Mouse (Mus musculus): Measurements from ENCODE around the gene Ncam1.

The Ncam1 gene

GRCm38 (mm10) chr9:49751466-49751865 is 47.3 kb downstream of the Ncam1 start:
- DNase-seq, result no peak

GRCm38 (mm10) chr9:49746176-49746575 is 52.5 kb downstream of the Ncam1 start:
- DNase-seq, result no peak

GRCm38 (mm10) chr9:49745696-49746095 is 53.0 kb downstream of the Ncam1 start:
- no peak for DNase-seq

GRCm38 (mm10) chr9:49744286-49744685 is 54.4 kb downstream of the Ncam1 start:
- DNase-seq, result no peak

- DNase-seq, result no peak
Observed at GRCm38 (mm10) chr9:49739935-49740334, 58.8 kb downstream of the Ncam1 start.

GRCm38 (mm10) chr9:49738546-49738945 is 60.2 kb downstream of the Ncam1 start:
- DNase-seq, result no peak

- no peak for DNase-seq
Observed at GRCm38 (mm10) chr9:49737166-49737565, 61.6 kb downstream of the Ncam1 start.

- no peak for DNase-seq
Observed at GRCm38 (mm10) chr9:49734348-49735007, 64.2 kb downstream of the Ncam1 start.

GRCm38 (mm10) chr9:49733726-49734125 is 65.0 kb downstream of the Ncam1 start:
- no peak for DNase-seq

- DNase-seq, result no peak
Observed at GRCm38 (mm10) chr9:49729479-49729878, 69.2 kb downstream of the Ncam1 start.

- no peak for DNase-seq
Observed at GRCm38 (mm10) chr9:49728211-49728610, 70.5 kb downstream of the Ncam1 start.

GRCm38 (mm10) chr9:49722765-49723164 is 76.0 kb downstream of the Ncam1 start:
- DNase-seq, result no peak

- DNase-seq, result peak; percentile 42 to 60
Observed at GRCm38 (mm10) chr9:49715121-49715520, 83.6 kb downstream of the Ncam1 start.

- no peak for DNase-seq
Observed at GRCm38 (mm10) chr9:49714091-49714490, 84.6 kb downstream of the Ncam1 start.

- peak; percentile 73 to 75 for DNase-seq
Observed at GRCm38 (mm10) chr9:49707646-49708045, 91.1 kb downstream of the Ncam1 start.

GRCm38 (mm10) chr9:49704196-49704967 is 94.3 kb downstream of the Ncam1 start:
- DNase-seq, result peak in 1 of 2 experiments; percentile 18

GRCm38 (mm10) chr9:49695371-49695770 is 103.4 kb downstream of the Ncam1 start:
- DNase-seq, result no peak

- DNase-seq, result no peak
Observed at GRCm38 (mm10) chr9:49692791-49693190, 105.9 kb downstream of the Ncam1 start.

GRCm38 (mm10) chr9:49691344-49691743 is 107.4 kb downstream of the Ncam1 start:
- DNase-seq, result no peak

- no peak for DNase-seq
Observed at GRCm38 (mm10) chr9:49683566-49684273, 115.0 kb downstream of the Ncam1 start.

GRCm38 (mm10) chr9:49681848-49682469 is 116.8 kb downstream of the Ncam1 start:
- DNase-seq, result peak; percentile 51 to 77

GRCm38 (mm10) chr9:49679270-49679669 is 119.5 kb downstream of the Ncam1 start:
- no peak for DNase-seq

All from kidney, postnatal 25 days (tissue).